Mouse (Mus musculus): ENCODE data around the gene Flot1. TPM values are rescaled to one million over a fixed set of nuclear protein-coding genes. Genes with fewer than 3 reads are reported as not detected.
A peak's percentile ranks its signal among the peaks of the same experiment; 100 is the strongest.

Gene Flot1
- total and polyA plus RNA-seq, 3 experiments: 38.1 to 64.1 TPM; not detected in 1

GRCm38 (mm10) chr17:35822964-35823937 is at the start of gene Flot1 (continued):
- TF ChIP-seq POLR2AphosphoS5 (IDR thresholded peaks at IDR 0.05; ENCODE audit: borderline replicate concordance, low read depth, low read length) (no peak), MAFK (IDR thresholded peaks at IDR 0.05; ENCODE audit: borderline replicate concordance, low read depth, low read length) (peak; percentile 56; the same call in 1 of the 2 replicates), NRF1 (IDR thresholded peaks at IDR 0.05; ENCODE audit: insufficient read depth, low read depth, low read length, poor library complexity, severe bottlenecking) (no peak), ELF1 (IDR thresholded peaks at IDR 0.05; ENCODE audit: low read depth, low read length) (peak; percentile 52; the same call in 1 of the 2 replicates), ZC3H11A (IDR thresholded peaks at IDR 0.05; ENCODE audit: low read depth, low read length) (no peak)

GRCm38 (mm10) chr17:35776811-35777609 is 46.0 kb upstream of the Flot1 start:
- TF ChIP-seq NELFE (IDR thresholded peaks at IDR 0.05; ENCODE audit: low read depth, low read length) (no peak), MAX (IDR thresholded peaks at IDR 0.05; ENCODE audit: low read length) (no peak), POLR2AphosphoS5 (IDR thresholded peaks at IDR 0.05; ENCODE audit: borderline replicate concordance, low read depth, low read length) (no peak), JUND (IDR thresholded peaks at IDR 0.05; ENCODE audit: low read depth, low read length) (no peak), SIN3A (IDR thresholded peaks at IDR 0.05; ENCODE audit: low read length) (no peak), RCOR1 (IDR thresholded peaks at IDR 0.05; ENCODE audit: low read depth, low read length) (no peak), KAT2A (conservative IDR thresholded peaks at IDR 0.05; ENCODE audit: low read depth, low read length) (no peak), NRF1 (IDR thresholded peaks at IDR 0.05; ENCODE audit: insufficient read depth, low read depth, low read length, poor library complexity, severe bottlenecking) (no peak), MEF2A (IDR thresholded peaks at IDR 0.05; ENCODE audit: extremely low read depth, insufficient replicate concordance, low read depth, low read length, poor library complexity, severe bottlenecking) (no peak), CHD2 (IDR thresholded peaks at IDR 0.05; ENCODE audit: low read length) (no peak)
- H3K4me3 ChIP-seq (ENCODE audit: control insufficient read depth in 1 of 2, insufficient read depth in 1 of 2, low read depth in 2 of 2, low read length in 2 of 2): no peak overlapping the region
- no peaks in the 10 kb centered on the region for H3K79me2 ChIP-seq (ENCODE audit: control insufficient read depth, insufficient read depth, low read length, poor library complexity)
- no peaks in the 10 kb centered on the region for H3K9me3 ChIP-seq (replicated peaks; ENCODE audit: insufficient read depth, low read length)
- H3K36me3 ChIP-seq (ENCODE audit: control insufficient read depth in 1 of 2, insufficient read depth in 2 of 2, low read length in 2 of 2): peaks cover 0 to 19% of the 10 kb centered on the region in 2 experiments; a peak in 2 of 4 replicates
- H3K4me1 ChIP-seq (ENCODE audit: control insufficient read depth in 1 of 2, insufficient read depth in 2 of 2, low read length in 2 of 2): peaks cover 3 to 17% of the 10 kb centered on the region in 2 experiments; a peak in 3 of 4 replicates
- no peaks in the 10 kb centered on the region for H3K27me3 ChIP-seq (ENCODE audit: control insufficient read depth in 1 of 2, insufficient read depth in 2 of 2, low read length in 2 of 2)
- H3K27ac ChIP-seq (ENCODE audit: control insufficient read depth, low read depth, low read length): no peak overlapping the region
- DNase-seq (ENCODE audit: low read depth, low spot score): no peak
- no peak overlapping the region for H3K9ac ChIP-seq (ENCODE audit: control insufficient read depth, low read depth, low read length, poor library complexity, severe bottlenecking)
